7 mouse cellular contexts compared by ENCODE assay signal in genomic region chr6:72537998-72538500, GRCm38 (mm10). TPM values are rescaled to one million over a fixed set of nuclear protein-coding genes. Genes with fewer than 3 reads are reported as not detected.
DNase-seq lines count a peak whose midpoint lies in the region; ATAC-seq and TF ChIP-seq lines count a peak whose summit lies in the region.

No protein-coding gene starts in this region.

- H3K27ac ChIP-seq in spleen, adult 2 months (ENCODE audit: insufficient read depth, low read length) = peak overlapping the region; percentile 56; the same call in 1 of the 2 replicates
- peak overlapping the region; percentile 85 for H3K27ac ChIP-seq in forebrain, embryonic 10.5 days
- 0 out of 2 replicates have a peak overlapping the region, but pooled peaks have one; percentile 17 for H3K27ac ChIP-seq in limb, embryonic 15.5 days
- H3K27ac ChIP-seq in stomach, postnatal 0 days (replicated peaks) = peak overlapping the region; percentile 76

- no peak for TF ChIP-seq POLR2A in spleen, adult 2 months (IDR thresholded peaks at IDR 0.05; ENCODE audit: low read depth, low read length)

- peak overlapping the region; percentile 77 for H3K4me2 ChIP-seq in limb, embryonic 15.5 days
- peak overlapping the region; percentile 78 for H3K4me2 ChIP-seq in stomach, postnatal 0 days (replicated peaks; ENCODE audit: low read depth)

- H3K27me3 ChIP-seq in spleen, adult 2 months (ENCODE audit: control insufficient read depth, insufficient read depth, low read length) = no peaks in the 10 kb centered on the region
- H3K27me3 ChIP-seq in forebrain, embryonic 10.5 days (ENCODE audit: poor library complexity, severe bottlenecking) = no peaks in the 10 kb centered on the region
- no peaks in the 10 kb centered on the region for H3K27me3 ChIP-seq in limb, embryonic 15.5 days
- H3K27me3 ChIP-seq in stomach, postnatal 0 days (ENCODE audit: control insufficient read depth, insufficient read depth, low read length) = no peaks in the 10 kb centered on the region

- 67% methylated on average over 10 of the region's 10 CpGs for WGBS in spleen, adult 2 months
- 48% methylated on average over 10 of the region's 10 CpGs for WGBS in forebrain, embryonic 10.5 days
- 39% methylated on average over 10 of the region's 10 CpGs for WGBS in limb, embryonic 15.5 days
- 49% methylated on average over 10 of the region's 10 CpGs for WGBS in stomach, postnatal 0 days

- no peak for TF ChIP-seq EP300 in stomach, postnatal 0 days (optimal IDR thresholded peaks at IDR 0.05)

- peak overlapping the region; percentile 57; the same call in 1 of the 2 replicates for H3K4me3 ChIP-seq in spleen, adult 2 months (ENCODE audit: extremely low read depth, insufficient read depth, insufficient read length)
- peak overlapping the region; percentile 64 for H3K4me3 ChIP-seq in forebrain, embryonic 10.5 days
- peak overlapping the region; percentile 45 for H3K4me3 ChIP-seq in limb, embryonic 15.5 days
- H3K4me3 ChIP-seq in stomach, postnatal 0 days (ENCODE audit: low read depth, low read length) = peak overlapping the region; percentile 46

- ATAC-seq in limb, embryonic 15.5 days (ENCODE audit: insufficient number of reproducible peaks, low FRiP score, low TSS enrichment, low read depth) = no peak
- no peak for ATAC-seq in stomach, postnatal 0 days (ENCODE audit: low FRiP score, low TSS enrichment)

- no peak for DNase-seq in spleen, adult 2 months (ENCODE audit: low read depth in 1 of 2, low spot score in 2 of 2)
- DNase-seq in spleen, postnatal 36 days (ENCODE audit: low spot score in 2 of 2) = no peak
- DNase-seq in forebrain, embryonic 10.5 days (ENCODE audit: extremely low spot score, low spot score) = no peak
- no peak for DNase-seq in stomach, postnatal 0 days (ENCODE audit: low spot score)
- DNase-seq in spleen, postnatal 14 days (ENCODE audit: low spot score in 2 of 2) = no peak
- no peak for DNase-seq in ovary, adult 18-20 months (ENCODE audit: low spot score)

- H3K9me3 ChIP-seq in forebrain, embryonic 10.5 days = no peaks in the 10 kb centered on the region
- no peaks in the 10 kb centered on the region for H3K9me3 ChIP-seq in limb, embryonic 15.5 days
- no peaks in the 10 kb centered on the region for H3K9me3 ChIP-seq in stomach, postnatal 0 days (ENCODE audit: control insufficient read depth, low read length)

- H3K36me3 ChIP-seq in spleen, adult 2 months (ENCODE audit: control insufficient read depth, insufficient read depth, low read length) = no peaks in the 10 kb centered on the region
- H3K36me3 ChIP-seq in forebrain, embryonic 10.5 days (replicated peaks) = no peaks in the 10 kb centered on the region
- no peaks in the 10 kb centered on the region for H3K36me3 ChIP-seq in limb, embryonic 15.5 days
- no peaks in the 10 kb centered on the region for H3K36me3 ChIP-seq in stomach, postnatal 0 days (ENCODE audit: control insufficient read depth, insufficient read depth, low read length)

- H3K4me1 ChIP-seq in spleen, adult 2 months (ENCODE audit: control insufficient read depth, insufficient read depth, insufficient read length) = peaks cover 4% of the 10 kb centered on the region; the same call in 1 of the 2 replicates
- H3K4me1 ChIP-seq in forebrain, embryonic 10.5 days = peaks cover 29% of the 10 kb centered on the region
- H3K4me1 ChIP-seq in limb, embryonic 15.5 days = peaks cover 19% of the 10 kb centered on the region
- H3K4me1 ChIP-seq in stomach, postnatal 0 days (replicated peaks; ENCODE audit: control insufficient read depth, insufficient read depth) = peaks cover 5% of the 10 kb centered on the region; the same call in 1 of the 2 replicates

- TF ChIP-seq CTCF in spleen, adult 2 months (IDR thresholded peaks at IDR 0.05; ENCODE audit: extremely low read depth, insufficient read depth, insufficient read length, insufficient replicate concordance) = no peak
- TF ChIP-seq CTCF in stomach, postnatal 0 days (IDR thresholded peaks at IDR 0.05; ENCODE audit: low read depth) = no peak

- H3K9ac ChIP-seq in limb, embryonic 15.5 days = no peak overlapping the region
- H3K9ac ChIP-seq in stomach, postnatal 0 days (ENCODE audit: low read length) = peak overlapping the region; percentile 55

RNA-seq across cellular contexts. Expression of gene Capg, which starts 6.1 kb away (rescaled TPM):
- polyA plus RNA-seq in spleen, adult 2 months (2012; rRNA removed) = 130 and 135 TPM in 2 replicates
- 8.9 and 10.5 TPM in 2 replicates for polyA plus RNA-seq in forebrain, embryonic 10.5 days (2016; fragmentation: Nextera tagmentation; extraction: Ambion mirVana)
- polyA plus RNA-seq in limb, embryonic 15.5 days (2015; fragmentation: Nextera tagmentation; extraction: Ambion mirVana) = 123 and 127 TPM in 2 replicates
- 120 and 130 TPM in 2 replicates for polyA plus RNA-seq in stomach, postnatal 0 days (2015; fragmentation: Nextera tagmentation; extraction: Ambion mirVana)

RNA-seq across cellular contexts. Expression of gene Sh2d6, which starts 16.5 kb away (rescaled TPM):
- polyA plus RNA-seq in spleen, adult 2 months (2012; rRNA removed) = 0.52 and 0.55 TPM in 2 replicates
- 0.11 and 0.30 TPM in 2 replicates for polyA plus RNA-seq in forebrain, embryonic 10.5 days (2016; fragmentation: Nextera tagmentation; extraction: Ambion mirVana)
- 0.17 and 0.36 TPM in 2 replicates for polyA plus RNA-seq in limb, embryonic 15.5 days (2015; fragmentation: Nextera tagmentation; extraction: Ambion mirVana)
- 0.12 and 0.21 TPM in 2 replicates for polyA plus RNA-seq in stomach, postnatal 0 days (2015; fragmentation: Nextera tagmentation; extraction: Ambion mirVana)

Comparison
In these comparisons a context has a peak if more than half of its experiments do, and no peak if none do; other contexts are left out.
1. H3K27ac ChIP-seq: peak in every context shown above with its lines; median percentile 85 in forebrain, embryonic 10.5 days; 76 in stomach, postnatal 0 days; 56 in spleen, adult 2 months; 17 in limb, embryonic 15.5 days.
2. RNA of gene Capg, which starts 6.1 kb away (polyA plus RNA-seq): 130 to 135 TPM in spleen, adult 2 months, 123 to 127 TPM in limb, embryonic 15.5 days and 120 to 130 TPM in stomach, postnatal 0 days; 8.9 to 10.5 TPM in forebrain, embryonic 10.5 days; every median in the first group is over 10 times any median in the second.
3. Peak in every context shown above with its lines, with median percentiles within 50 percentile points of each other: H3K4me3 ChIP-seq.